Mouse (Mus musculus) left cerebral cortex, postnatal 25 days (tissue): ENCODE measurements at regions not wholly inside any gene's neighbourhood (a gene's known extent, or its start where the extent isn't known, plus 50 kb on each side); places are given as distances from the start of the nearest gene placed in this dataset.

ENCODE experiments used
- DNase-seq, 2 experiments: peaks; one replicate each; pipeline ENCODE4 v3.0.0; 2022; ENCODE audit warnings: low spot score in 2 of 2, mixed read lengths in 1 of 2
- intact Hi-C: fragments of 180-260 bp; cut with DNase I; formaldehyde crosslinking; loops from one replicate; pipeline ENCODE4 v1.15.1; 2025

- intact Hi-C loops = no loop called here
- peak; percentile 34 to 59 for DNase-seq
Observed at GRCm38 (mm10) chr6:10970587-10971138, 936.6 kb downstream of the Ndufa4 start.

- peak; percentile 26 to 76 for DNase-seq
Observed at GRCm38 (mm10) chr6:10969841-10970536, 937.3 kb downstream of the Ndufa4 start.

GRCm38 (mm10) chr6:10943545-10943944 lies 963.8 kb downstream of the Ndufa4 start:
- intact Hi-C loops = no loop called here
- no peak for DNase-seq

More at GRCm38 (mm10) chr6:10969841-10970536, 937.3 kb downstream of the Ndufa4 start:
- intact Hi-C loops = no loop called here

- DNase-seq = no peak
- intact Hi-C loops = no loop called here
Observed at GRCm38 (mm10) chr6:10941470-10941869, 965.8 kb downstream of the Ndufa4 start.
